Mouse (Mus musculus) liver, postnatal 0 days (tissue): ENCODE data around the gene Slc17a6. TPM values are rescaled to one million over a fixed set of nuclear protein-coding genes. Genes with fewer than 3 reads are reported as not detected.

ENCODE experiments used
- ATAC-seq: fragments of 200-750 bp; cut with Nextera tagmentation; 2 replicates; pipeline ENCODE4 v1.8.0; 2017; ENCODE audit warnings: mild to moderate bottlenecking, moderate library complexity
- DNase-seq: peaks from one replicate; pipeline ENCODE4 v3.0.0-alpha.2; 2016
- H3K27ac ChIP-seq: fragments of 300-500 bp; sonication (generic); 2 replicates; pipeline ENCODE4 v1.5.1; 2014; ENCODE audit warnings: antibody characterized with exemption, moderate library complexity, mild to moderate bottlenecking, low read depth
- H3K27me3 ChIP-seq: fragments of 300-500 bp; sonication (generic); 2 replicates; pipeline ENCODE4 v1.6.1; 2014; ENCODE audit warnings: low read length, control low read depth, mixed read lengths; ENCODE audit not compliant: insufficient read depth
- H3K36me3 ChIP-seq: fragments of 300-500 bp; sonication (generic); replicated peaks from 2 replicates; pipeline ENCODE4 v1.6.1; 2014; ENCODE audit warnings: mild to moderate bottlenecking, control low read depth, low read length, moderate library complexity, mixed read lengths; ENCODE audit not compliant: insufficient read depth
- H3K4me1 ChIP-seq: fragments of 300-500 bp; sonication (generic); 2 replicates; pipeline ENCODE4 v1.6.1; 2014; ENCODE audit warnings: antibody characterized with exemption, mild to moderate bottlenecking, control low read depth; ENCODE audit not compliant: insufficient read depth
- H3K4me2 ChIP-seq: fragments of 300-500 bp; sonication (generic); 2 replicates; pipeline ENCODE4 v1.6.1; 2014; ENCODE audit warnings: low read depth, mild to moderate bottlenecking, low read length, moderate library complexity, mixed read lengths
- H3K4me3 ChIP-seq: fragments of 300-500 bp; sonication (generic); 2 replicates; pipeline ENCODE4 v1.5.1; 2014; ENCODE audit warnings: low read depth, low read length
- H3K9ac ChIP-seq: fragments of 300-500 bp; sonication (generic); replicated peaks from 2 replicates; pipeline ENCODE4 v1.6.1; 2014; ENCODE audit warnings: mild to moderate bottlenecking, moderate library complexity
- H3K9me3 ChIP-seq: fragments of 300-500 bp; sonication (generic); 2 replicates; pipeline ENCODE4 v1.6.1; 2016; ENCODE audit warnings: mild to moderate bottlenecking, control low read depth, low read length, mixed read lengths
- CTCF ChIP-seq: sonication (generic); IDR thresholded peaks from 2 replicates; pipeline ENCODE4 v1.5.1; 2016; ENCODE audit warnings: antibody characterized with exemption, low read depth
- EP300 ChIP-seq: IDR thresholded peaks from 2 replicates; pipeline ENCODE4 v1.6.1; 2016; ENCODE audit warnings: antibody characterized with exemption, low read depth, mild to moderate bottlenecking
- WGBS: fragments of 180-500 bp; shearing (Covaris S2); extraction: QIAGEN DNeasy Blood & Tissue Kit; methylation state at CpG from one replicate; pipeline ENCODE4 v1.1.7; 2014; ENCODE audit not compliant: insufficient replicate concordance; 5-methylcytosine and 5-hydroxymethylcytosine counted together
- polyA plus RNA-seq: library from polyadenylated mRNA; unstranded; fragments of >200 nt; fragmentation: Nextera tagmentation; extraction: Ambion mirVana; gene quantifications from 2 replicates; pipeline ENCODE4 v1.2.1, GENCODE M21; 2015

Gene Slc17a6
- polyA plus RNA-seq, result not detected in 2 replicates

DNA sequence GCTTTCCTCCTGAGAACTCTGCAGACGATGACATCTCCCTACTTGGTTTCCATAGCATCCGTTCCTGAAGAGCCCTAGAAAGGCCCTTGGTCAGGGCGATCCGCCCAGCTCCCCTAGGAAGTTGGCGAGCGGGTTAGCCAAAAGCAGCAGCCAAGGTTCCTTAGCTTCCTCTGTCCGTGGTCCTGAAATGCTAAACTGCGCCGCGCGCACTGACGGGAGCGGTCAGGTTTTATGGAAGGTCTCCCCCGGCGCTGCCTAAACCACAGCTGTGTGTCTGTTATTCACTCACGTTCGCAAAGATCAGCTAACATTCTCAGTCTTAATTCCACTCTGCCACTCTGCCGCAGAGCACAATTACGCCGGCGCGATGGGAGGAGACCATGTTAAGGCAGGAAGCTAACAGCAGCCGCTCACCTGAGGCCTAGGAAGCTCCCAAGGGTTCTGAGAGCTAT, at the start of gene Slc17a6:
Gene Slc17a6, plus strand, starts transcription at position 313 of the 452 bp plus-strand sequence.
- Histone ChIP-seq H3K36me3 (no peaks in the 10 kb centered on the region), H3K4me1 (no peaks in the 10 kb centered on the region), H3K4me2 (no peak within 1 kb of the TSS), H3K9ac (no peak within 1 kb of the TSS), H3K4me3 (no peak within 1 kb of the TSS), H3K27ac (no peak within 1 kb of the TSS), H3K9me3 (no peaks in the 10 kb centered on the region), H3K27me3 (peaks cover 40% of the 10 kb centered on the region)
- peak; percentile 39 for DNase-seq
- no peak for ATAC-seq
- no peak for TF ChIP-seq CTCF
- TF ChIP-seq EP300, result no peak
- WGBS, result 3% methylated on average over 23 of the region's 23 CpGs

DNA sequence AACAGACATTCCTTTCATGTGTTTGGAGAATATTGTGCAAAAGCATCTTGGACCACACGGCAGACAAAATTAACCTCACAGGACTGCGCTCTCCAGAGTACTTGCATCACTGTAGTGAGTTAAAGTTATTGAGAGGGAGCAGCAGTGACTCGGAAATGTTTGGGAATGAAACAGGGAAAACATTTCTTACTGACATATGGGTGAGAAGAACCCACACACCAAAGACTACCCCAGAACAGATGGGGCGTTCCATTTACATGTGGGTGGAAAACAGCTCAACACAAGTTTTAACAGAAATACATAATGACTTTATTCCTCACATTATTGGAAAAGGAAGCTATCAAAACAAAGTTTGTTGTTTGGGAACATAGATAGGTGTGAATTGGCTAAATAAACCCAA, 21.8 kb upstream of the Slc17a6 start:
- ATAC-seq, result no peak
- no peak for DNase-seq
- Histone ChIP-seq H3K9me3 (no peaks in the 10 kb centered on the region), H3K9ac (no peak overlapping the region), H3K4me1 (no peaks in the 10 kb centered on the region), H3K36me3 (no peaks in the 10 kb centered on the region), H3K27ac (no peak overlapping the region), H3K4me3 (no peak overlapping the region), H3K4me2 (no peak overlapping the region), H3K27me3 (no peaks in the 10 kb centered on the region)
- 67% methylated on average over 4 of the region's 4 CpGs for WGBS
- TF ChIP-seq CTCF, result no peak
- TF ChIP-seq EP300, result no peak

DNA sequence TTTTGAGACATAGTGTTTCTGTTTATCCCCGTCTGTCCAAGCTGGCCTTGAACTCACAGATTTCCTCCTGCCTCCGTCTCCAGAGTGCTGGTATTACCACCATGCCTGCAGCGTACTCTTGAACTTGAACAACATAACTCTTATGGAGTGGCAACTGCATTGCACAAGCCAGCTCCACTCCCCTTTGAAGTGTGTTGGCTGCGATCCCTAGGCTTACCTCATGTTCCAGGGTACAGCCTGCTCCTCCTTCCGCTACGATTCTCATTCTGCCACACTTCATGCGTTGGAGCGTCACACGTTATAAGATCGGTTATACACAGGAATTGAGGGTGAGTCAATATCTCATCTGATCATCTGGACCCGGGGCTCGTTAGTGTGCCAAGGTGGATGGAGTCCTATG, 18.1 kb upstream of the Slc17a6 start:
- H3K4me2 ChIP-seq, result no peak overlapping the region
- no peak overlapping the region for H3K27ac ChIP-seq
- H3K4me1 ChIP-seq, result no peaks in the 10 kb centered on the region
- no peaks in the 10 kb centered on the region for H3K27me3 ChIP-seq
- 86% methylated on average over 12 of the region's 12 CpGs for WGBS
- H3K36me3 ChIP-seq, result no peaks in the 10 kb centered on the region
- no peak for TF ChIP-seq EP300
- TF ChIP-seq CTCF, result no peak
- no peak overlapping the region for H3K9ac ChIP-seq
- no peak overlapping the region for H3K4me3 ChIP-seq
- ATAC-seq (no peak), DNase-seq (no peak)
- H3K9me3 ChIP-seq, result no peaks in the 10 kb centered on the region

DNA sequence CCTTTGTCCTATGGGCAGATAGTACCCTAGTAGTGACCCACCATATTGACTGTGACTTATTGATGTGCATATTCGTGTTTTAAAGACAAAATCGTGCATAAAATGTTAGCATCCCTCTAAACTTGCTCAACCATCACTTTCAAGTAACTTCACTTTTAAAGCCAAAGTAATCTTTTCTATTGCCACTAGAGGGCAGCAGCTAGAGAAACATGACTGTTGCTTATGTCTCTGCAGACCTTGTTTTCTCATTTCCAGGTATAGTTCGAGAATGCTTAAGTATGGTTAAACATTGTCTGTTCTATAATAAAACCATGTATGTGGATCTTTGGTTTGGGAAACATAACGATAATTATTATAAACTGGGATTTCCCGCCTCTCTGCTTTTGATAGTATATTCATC, 7.4 kb upstream of the Slc17a6 start:
- DNase-seq (no peak), ATAC-seq (no peak)
- Histone ChIP-seq H3K9ac (no peak overlapping the region), H3K36me3 (no peaks in the 10 kb centered on the region), H3K27ac (no peak overlapping the region), H3K4me1 (no peaks in the 10 kb centered on the region), H3K27me3 (no peaks in the 10 kb centered on the region), H3K4me3 (no peak overlapping the region), H3K9me3 (no peaks in the 10 kb centered on the region), H3K4me2 (no peak overlapping the region)
- no peak for TF ChIP-seq EP300
- TF ChIP-seq CTCF, result peak; percentile 64
- WGBS, result 30% methylated on average over 5 of the region's 5 CpGs

DNA sequence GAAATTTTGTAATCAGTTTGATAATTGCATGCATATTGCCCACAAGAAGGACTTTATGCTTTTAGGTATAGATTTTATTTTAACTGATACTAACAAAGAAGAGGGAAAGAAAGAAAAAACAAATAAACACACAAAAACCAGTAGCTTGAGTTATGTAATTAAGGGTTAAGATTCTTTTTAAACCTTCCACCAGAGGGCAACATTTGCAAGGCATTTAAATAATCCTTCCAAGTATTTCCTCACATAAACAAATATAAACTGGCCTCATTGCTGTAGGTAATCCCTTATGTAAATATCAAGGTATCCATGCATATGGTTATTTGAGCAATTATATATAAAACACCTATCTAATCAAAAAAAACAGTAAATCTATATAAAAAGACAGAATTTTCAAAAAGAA, 3.9 kb upstream of the Slc17a6 start:
- H3K27me3 ChIP-seq, result peaks cover 15% of the 10 kb centered on the region
- DNase-seq (no peak), ATAC-seq (no peak)
- H3K4me1 ChIP-seq, result no peaks in the 10 kb centered on the region
- H3K9ac ChIP-seq, result no peak overlapping the region
- H3K4me3 ChIP-seq, result no peak overlapping the region
- H3K4me2 ChIP-seq, result no peak overlapping the region
- no peak overlapping the region for H3K27ac ChIP-seq
- no peaks in the 10 kb centered on the region for H3K36me3 ChIP-seq
- H3K9me3 ChIP-seq, result no peaks in the 10 kb centered on the region
- TF ChIP-seq CTCF (peak; percentile 28; the same call in 1 of the 2 replicates), EP300 (no peak)

DNA sequence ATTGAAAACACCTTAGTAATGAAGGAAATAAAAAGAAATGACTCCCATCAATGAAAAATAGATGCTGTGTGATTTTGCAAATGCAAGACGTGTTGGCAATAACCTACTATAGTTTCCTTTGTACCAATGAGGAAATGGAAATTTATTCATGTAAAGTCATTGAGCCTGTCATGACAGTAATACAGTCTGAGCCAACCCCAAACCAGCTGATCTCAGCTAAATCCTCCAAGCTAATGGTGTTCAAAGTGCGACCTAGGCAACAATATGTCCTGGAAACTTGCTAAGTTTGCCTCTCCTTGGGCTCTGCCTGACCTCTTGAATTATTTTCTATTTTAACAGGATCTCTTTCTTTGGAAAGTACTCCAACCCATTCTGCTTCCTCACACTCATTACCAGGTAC, 3.4 kb upstream of the Slc17a6 start:
- Histone ChIP-seq H3K4me3 (no peak overlapping the region), H3K4me2 (no peak overlapping the region), H3K27me3 (peaks cover 16% of the 10 kb centered on the region), H3K27ac (no peak overlapping the region), H3K36me3 (no peaks in the 10 kb centered on the region), H3K9ac (no peak overlapping the region), H3K9me3 (no peaks in the 10 kb centered on the region), H3K4me1 (no peaks in the 10 kb centered on the region)
- 21% methylated on average over 2 of the region's 2 CpGs for WGBS
- ATAC-seq (no peak), DNase-seq (no peak)
- TF ChIP-seq CTCF (no peak), EP300 (no peak)

DNA sequence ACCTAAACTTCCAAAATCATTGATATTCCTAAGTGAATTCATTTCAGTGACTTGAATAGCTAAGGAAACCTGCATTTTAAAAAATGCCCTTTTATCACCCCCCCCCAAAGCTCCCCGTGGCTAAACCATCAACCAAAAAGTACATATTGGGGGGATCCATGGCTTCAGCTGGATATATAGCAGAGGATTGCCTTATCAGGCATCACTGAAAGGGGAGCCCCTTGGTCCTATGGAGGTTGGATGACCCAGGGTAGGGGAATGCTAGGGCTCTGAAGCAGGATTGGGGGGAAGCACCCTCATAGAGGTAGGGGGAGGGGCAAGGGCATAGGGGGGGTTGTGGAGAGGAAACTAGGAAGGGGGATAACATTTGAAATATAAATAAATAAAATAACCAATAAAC, 1.8 kb upstream of the Slc17a6 start:
- Histone ChIP-seq H3K9me3 (no peaks in the 10 kb centered on the region), H3K4me1 (no peaks in the 10 kb centered on the region), H3K27me3 (peaks cover 25% of the 10 kb centered on the region), H3K27ac (no peak overlapping the region), H3K4me2 (no peak overlapping the region), H3K9ac (no peak overlapping the region), H3K36me3 (no peaks in the 10 kb centered on the region), H3K4me3 (no peak overlapping the region)
- TF ChIP-seq EP300 (no peak), CTCF (no peak)
- ATAC-seq, result no peak
- DNase-seq, result no peak
- WGBS, result 41% methylated on average over 1 of the region's 1 CpGs
